Mouse (Mus musculus) right cerebral cortex, postnatal 10 days (tissue): ENCODE data around the gene Reg1.
"Not testable (repeated sequence)": the region's sequence is repeated elsewhere in the genome, so short reads cannot be mapped to it uniquely, and the experiment has no call there.

ENCODE experiments used
- DNase-seq, 2 experiments: peaks; one replicate each; pipeline ENCODE4 v3.0.0; 2021; ENCODE audit warnings: low spot score in 2 of 2

Reg1 gene

DNA sequence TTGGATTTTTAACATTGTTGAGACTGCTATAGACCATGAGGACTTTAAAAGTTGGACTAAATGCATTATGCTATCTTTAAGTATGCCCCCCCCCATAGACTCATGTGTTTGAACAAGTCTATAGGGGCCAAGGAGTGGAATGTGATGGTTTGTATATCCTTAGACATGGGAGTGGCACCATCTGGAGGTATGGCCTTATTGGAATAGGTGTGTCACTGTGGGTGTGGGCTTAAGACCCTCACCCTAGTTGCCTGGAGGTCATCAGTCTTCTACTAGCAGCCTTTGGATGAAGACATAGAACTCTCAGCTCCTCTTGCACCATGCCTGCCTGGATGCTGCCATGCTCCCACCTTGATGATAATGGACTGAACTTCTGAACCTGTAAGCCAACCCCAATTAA lies at the start of gene Reg1:
Gene Reg1 (plus strand): TSS at position 301 of the 400 bp plus-strand sequence.
- DNase-seq: not testable (repeated sequence)

- DNase-seq: no peak
Observed at GRCm38 (mm10) chr6:78378765-78379164, 43.7 kb upstream of the Reg1 start, which contains the start of gene Reg3d. Gene Reg3d, minus strand, starts transcription at chr6:78378865.

DNA sequence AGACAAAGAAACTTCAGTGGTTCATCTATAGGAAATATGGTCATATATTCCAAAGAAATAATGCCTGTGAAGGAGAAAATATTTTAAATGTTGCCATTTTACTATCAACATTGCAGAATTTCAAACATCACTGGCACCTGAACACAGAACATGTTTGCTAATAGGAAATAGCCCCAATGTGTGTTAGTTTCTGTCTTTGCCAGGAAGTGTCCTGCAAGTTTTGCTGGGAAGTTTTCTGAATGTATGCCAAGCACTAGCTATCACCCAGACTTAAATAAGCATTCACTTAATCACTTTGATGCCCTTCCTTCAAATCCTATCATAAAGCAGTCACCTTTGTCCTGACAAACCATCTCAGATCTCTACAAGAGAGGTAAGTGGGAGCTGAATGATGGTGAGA lies 42.1 kb upstream of the Reg1 start, which contains the start of gene Reg3a:
Gene Reg3a (plus strand): TSS at position 301 of the 400 bp plus-strand sequence.
- no peak for DNase-seq

GRCm38 (mm10) chr6:78385609-78386008 lies 36.9 kb upstream of the Reg1 start:
- DNase-seq: no peak

DNA sequence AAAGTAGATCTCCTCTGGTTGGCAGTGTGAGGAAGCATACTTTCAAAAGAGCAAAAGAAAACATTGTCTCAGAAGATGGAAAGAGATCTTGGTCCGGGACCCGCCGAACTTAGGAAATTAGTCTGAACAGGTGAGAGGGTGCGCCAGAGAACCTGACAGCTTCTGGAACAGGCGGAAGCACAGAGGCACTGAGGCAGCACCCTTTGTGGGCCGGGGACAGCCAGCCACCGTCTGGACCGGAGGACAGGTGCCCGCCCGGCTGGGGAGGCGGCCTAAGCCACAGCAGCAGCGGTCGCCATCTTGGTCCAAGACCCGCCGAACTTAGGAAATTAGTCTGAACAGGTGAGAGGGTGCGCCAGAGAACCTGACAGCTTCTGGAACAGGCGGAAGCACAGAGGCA lies 27.2 kb upstream of the Reg1 start, which contains the start of gene Reg2:
Gene Reg2 (plus strand): TSS at position 301 of the 400 bp plus-strand sequence.
- DNase-seq: not testable (repeated sequence)

DNA sequence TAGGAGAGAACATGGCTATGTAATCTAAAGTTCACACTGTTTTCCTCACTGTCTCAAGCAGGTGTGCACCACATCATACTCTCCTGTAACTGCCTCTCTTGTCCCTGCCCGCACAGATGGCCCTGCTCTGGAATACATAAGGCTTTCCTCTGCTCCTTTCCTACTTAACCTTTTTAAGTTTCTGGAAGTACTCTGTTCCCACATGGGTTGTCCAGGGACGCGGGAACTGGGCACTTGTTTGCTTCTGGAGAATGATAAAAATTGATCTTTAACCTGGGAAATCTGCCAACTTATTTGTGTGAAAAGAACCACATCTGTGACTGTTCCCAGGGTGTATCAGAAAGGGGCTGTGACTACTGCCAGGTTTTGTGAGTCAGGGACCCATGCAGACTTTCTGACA lies 3.0 kb downstream of the Reg1 start:
- DNase-seq: no peak

DNA sequence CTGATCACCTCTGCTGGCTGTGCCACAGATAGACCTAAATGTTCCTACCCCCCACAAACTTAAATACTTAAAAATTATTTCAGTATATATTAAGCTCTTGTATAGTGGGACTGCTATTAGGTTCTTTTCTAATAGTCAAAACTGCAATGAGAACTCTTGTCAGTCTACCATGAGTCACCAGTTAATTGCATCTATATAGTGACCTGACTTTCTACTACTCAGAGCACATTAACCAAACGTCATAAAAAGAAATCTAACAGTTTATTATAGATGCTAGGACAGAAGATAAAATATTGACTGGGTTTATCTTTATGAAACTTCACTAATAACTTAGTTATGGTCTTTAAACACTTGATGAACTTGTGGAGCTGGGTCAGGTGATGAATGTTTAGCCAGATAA lies 24.7 kb downstream of the Reg1 start:
- DNase-seq: no peak

DNA sequence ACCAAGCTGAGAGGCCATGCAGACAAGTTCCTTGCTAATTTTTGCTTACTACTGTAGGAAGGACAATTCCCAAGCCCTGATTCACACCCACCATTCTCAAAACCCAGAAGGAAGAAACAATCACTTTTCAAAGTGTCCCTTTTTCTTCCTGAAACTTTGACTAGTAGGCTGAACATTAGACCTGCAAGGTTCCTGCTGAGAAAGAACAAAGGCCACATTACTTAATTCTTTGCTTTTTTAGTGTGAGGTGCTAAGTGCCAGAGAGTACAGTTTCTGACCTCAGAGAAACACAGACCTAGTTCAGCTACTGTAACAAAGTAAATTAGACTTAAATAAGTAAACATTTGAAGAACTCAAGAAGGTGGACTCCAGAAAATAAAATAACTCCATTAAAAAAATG lies 25.9 kb downstream of the Reg1 start:
- DNase-seq: no peak

GRCm38 (mm10) chr6:78452804-78453203 lies 30.3 kb downstream of the Reg1 start:
- DNase-seq: no peak

GRCm38 (mm10) chr6:78460191-78460825 lies 37.8 kb downstream of the Reg1 start:
- DNase-seq: peak; percentile 45 to 71

- DNase-seq: no peak
Observed at GRCm38 (mm10) chr6:78462360-78462759, 39.8 kb downstream of the Reg1 start.

- DNase-seq: no peak
Observed at GRCm38 (mm10) chr6:78463266-78463665, 40.8 kb downstream of the Reg1 start.

- no peak for DNase-seq
Observed at GRCm38 (mm10) chr6:78468772-78469171, 46.3 kb downstream of the Reg1 start, which contains the start of gene Reg3g. Gene Reg3g, minus strand, starts transcription at chr6:78468872.

GRCm38 (mm10) chr6:78469287-78469686 lies 46.8 kb downstream of the Reg1 start:
- no peak for DNase-seq
